Mouse (Mus musculus) E14TG2a.4 (cell line): ENCODE measurements around the gene Cdc42ep4.

Experiments used
- CTCF ChIP-seq: conservative IDR thresholded peaks from 2 replicates; pipeline ENCODE4 v1.5.1; 2014; ENCODE audit warnings: low read length
- POU5F1 ChIP-seq: IDR thresholded peaks from 2 replicates; pipeline ENCODE4 v1.6.1; 2014; ENCODE audit warnings: low read length, borderline replicate concordance

- TF ChIP-seq CTCF (no peak), POU5F1 (no peak)
Measured at GRCm38 (mm10) chr11:113697571-113697970, 54.1 kb downstream of the Cdc42ep4 start.
